Mouse (Mus musculus): ENCODE data around the gene Dgkg.

The Dgkg gene

GRCm38 (mm10) chr16:22497976-22498375 lies 159.0 kb downstream of the Dgkg start:
- DNase-seq (ENCODE audit: low read depth): no peak

GRCm38 (mm10) chr16:22495259-22495658 lies 161.8 kb downstream of the Dgkg start:
- DNase-seq (ENCODE audit: low read depth): no peak

- no peak for DNase-seq (ENCODE audit: low read depth)
These were observed 162.2 kb downstream of the Dgkg start for GRCm38 (mm10) chr16:22494815-22495214.

- no peak for DNase-seq (ENCODE audit: low read depth)
These were observed 163.6 kb downstream of the Dgkg start for GRCm38 (mm10) chr16:22493396-22493795.

- DNase-seq (ENCODE audit: low read depth): peak; percentile 53
These were observed 165.4 kb downstream of the Dgkg start for GRCm38 (mm10) chr16:22491446-22492166.

- DNase-seq (ENCODE audit: low read depth): no peak
These were observed 173.1 kb downstream of the Dgkg start for GRCm38 (mm10) chr16:22483900-22484299.

- no peak for DNase-seq (ENCODE audit: low read depth)
These were observed 177.7 kb downstream of the Dgkg start for GRCm38 (mm10) chr16:22479322-22479721.

- no peak for DNase-seq (ENCODE audit: low read depth)
These were observed 185.3 kb downstream of the Dgkg start for GRCm38 (mm10) chr16:22471728-22472127.

- no peak for DNase-seq (ENCODE audit: low read depth)
These were observed 187.6 kb downstream of the Dgkg start for GRCm38 (mm10) chr16:22469385-22469784.

- no peak for DNase-seq (ENCODE audit: low read depth)
These were observed 189.9 kb downstream of the Dgkg start for GRCm38 (mm10) chr16:22467111-22467510.

- DNase-seq (ENCODE audit: low read depth): no peak
These were observed 190.6 kb downstream of the Dgkg start for GRCm38 (mm10) chr16:22466381-22466780.

- DNase-seq (ENCODE audit: low read depth): no peak
These were observed 194.8 kb downstream of the Dgkg start for GRCm38 (mm10) chr16:22462220-22462619.

GRCm38 (mm10) chr16:22461728-22462127 lies 195.3 kb downstream of the Dgkg start:
- no peak for DNase-seq (ENCODE audit: low read depth)

GRCm38 (mm10) chr16:22460960-22461359 lies 196.1 kb downstream of the Dgkg start:
- DNase-seq (ENCODE audit: low read depth): no peak

- DNase-seq (ENCODE audit: low read depth): no peak
These were observed 204.9 kb downstream of the Dgkg start for GRCm38 (mm10) chr16:22452082-22452481.

- DNase-seq (ENCODE audit: low read depth): no peak
These were observed 208.9 kb downstream of the Dgkg start for GRCm38 (mm10) chr16:22448093-22448492.

GRCm38 (mm10) chr16:22444786-22445185 lies 212.2 kb downstream of the Dgkg start:
- DNase-seq (ENCODE audit: low read depth): no peak

GRCm38 (mm10) chr16:22442202-22442601 lies 214.8 kb downstream of the Dgkg start:
- no peak for DNase-seq (ENCODE audit: low read depth)

GRCm38 (mm10) chr16:22441317-22441716 lies 215.7 kb downstream of the Dgkg start:
- no peak for DNase-seq (ENCODE audit: low read depth)

- no peak for DNase-seq (ENCODE audit: low read depth)
These were observed 216.8 kb downstream of the Dgkg start for GRCm38 (mm10) chr16:22440269-22440668.

- DNase-seq (ENCODE audit: low read depth): peak; percentile 98
These were observed 217.4 kb downstream of the Dgkg start, which contains the start of gene Etv5 for GRCm38 (mm10) chr16:22439499-22440177. Etv5 (minus strand) TSS chr16:22439719.

GRCm38 (mm10) chr16:22438441-22439373 lies 218.3 kb downstream of the Dgkg start:
- no peak for DNase-seq (ENCODE audit: low read depth)
